Mouse (Mus musculus): Measurements from ENCODE around the gene Rcsd1.

The Rcsd1 gene

DNA sequence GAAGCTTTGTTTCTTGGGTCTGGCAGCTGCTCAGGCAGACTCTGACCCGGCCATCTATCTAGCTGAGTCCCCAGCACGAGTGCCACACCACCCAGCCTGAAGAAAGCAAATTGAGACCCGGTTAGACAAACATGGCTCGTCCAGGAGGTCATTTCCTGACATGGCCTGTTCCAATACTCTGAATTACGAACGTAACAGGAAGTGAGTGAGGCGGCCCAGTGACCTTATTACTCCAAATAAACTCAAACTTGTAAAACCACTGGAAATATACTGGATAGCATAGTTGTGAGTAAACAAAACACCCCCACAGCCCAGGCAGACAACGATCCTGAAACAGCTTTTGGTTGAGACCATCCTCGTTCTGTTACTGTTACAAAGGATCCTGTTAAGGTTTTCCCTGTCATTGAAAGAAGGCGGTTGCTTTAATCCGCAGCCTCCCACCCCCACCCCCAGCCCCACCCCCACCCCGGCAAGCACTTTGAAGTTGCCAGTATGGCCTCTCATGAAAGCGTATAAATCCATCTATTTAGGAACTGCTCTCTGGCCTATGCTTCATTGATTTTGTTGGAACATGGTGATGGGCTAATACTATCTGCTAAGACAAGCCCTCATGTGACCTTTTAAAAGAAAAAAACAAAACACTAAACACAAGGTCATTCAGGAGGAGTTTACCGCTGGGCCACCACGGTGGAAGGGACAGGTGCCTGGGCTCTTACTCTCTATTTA lies 92.2 kb downstream of the Rcsd1 start:
- DNase-seq, result no peak

DNA sequence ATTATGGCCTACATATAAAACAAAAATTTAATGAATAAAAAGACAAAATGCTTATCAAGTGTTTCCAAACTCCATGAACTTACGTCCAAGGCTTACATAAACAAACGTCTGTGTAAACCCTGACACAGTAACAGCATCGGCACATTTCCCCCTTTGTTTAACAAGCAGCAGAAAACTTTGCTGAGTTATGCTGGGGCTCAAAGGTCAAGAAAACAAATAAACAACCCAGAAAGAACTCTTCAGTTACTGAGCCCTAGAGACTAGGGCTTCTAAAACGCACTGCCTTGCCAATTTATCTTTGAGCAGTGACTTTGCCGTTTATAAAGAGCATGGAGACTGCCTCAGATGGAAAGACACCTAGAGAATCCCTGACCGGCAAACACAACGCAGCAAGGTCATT lies 92.9 kb downstream of the Rcsd1 start:
- no peak for DNase-seq

DNA sequence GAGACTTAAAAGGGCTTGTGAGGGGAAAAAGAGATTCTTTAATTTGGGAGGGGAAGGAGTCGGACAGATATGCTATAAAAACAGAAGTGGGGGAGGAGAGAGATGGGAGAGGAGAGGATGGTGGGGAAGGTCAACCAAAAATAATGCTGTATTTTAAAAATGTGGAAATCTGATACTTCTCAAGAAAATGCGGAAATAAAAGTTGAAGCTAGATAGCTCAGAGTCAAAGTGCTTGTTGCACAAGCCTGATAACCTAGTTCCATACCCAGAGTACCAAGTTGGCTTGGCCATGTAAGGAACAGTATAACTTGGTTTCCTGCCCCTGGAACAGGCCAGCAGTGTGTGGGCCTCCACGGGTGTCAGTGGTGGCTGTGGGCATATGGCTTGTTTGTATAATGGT lies 94.8 kb downstream of the Rcsd1 start:
- no peak for DNase-seq

- no peak for DNase-seq
Observed at GRCm38 (mm10) chr1:165613926-165614325, 95.6 kb downstream of the Rcsd1 start.

GRCm38 (mm10) chr1:165612714-165613113 lies 96.8 kb downstream of the Rcsd1 start:
- DNase-seq, result no peak

GRCm38 (mm10) chr1:165610321-165610999 lies 99.1 kb downstream of the Rcsd1 start:
- DNase-seq, result no peak

- DNase-seq, result no peak
Observed at GRCm38 (mm10) chr1:165609495-165610320, 99.8 kb downstream of the Rcsd1 start.

DNA sequence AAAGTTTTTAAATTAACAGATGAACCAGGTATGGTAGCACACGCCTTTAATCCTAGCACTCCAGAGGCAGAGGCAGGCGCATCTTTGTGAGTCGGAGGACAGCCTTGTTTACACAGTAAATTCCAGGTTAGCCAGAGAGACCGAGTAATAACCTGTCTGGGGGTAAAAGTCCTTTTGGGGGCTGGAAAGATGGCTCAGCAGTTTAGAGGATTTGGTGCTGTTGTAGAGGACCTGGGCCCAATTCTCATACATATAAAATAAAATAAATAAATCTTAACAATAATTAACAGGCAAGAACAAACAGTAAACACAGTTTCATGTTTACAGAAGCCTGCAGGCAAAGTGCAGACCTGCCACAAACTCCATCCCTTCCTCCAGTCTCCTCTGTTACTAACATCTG lies 100.7 kb downstream of the Rcsd1 start:
- DNase-seq, result no peak

- DNase-seq, result no peak
Observed at GRCm38 (mm10) chr1:165605774-165606173, 103.8 kb downstream of the Rcsd1 start.

DNA sequence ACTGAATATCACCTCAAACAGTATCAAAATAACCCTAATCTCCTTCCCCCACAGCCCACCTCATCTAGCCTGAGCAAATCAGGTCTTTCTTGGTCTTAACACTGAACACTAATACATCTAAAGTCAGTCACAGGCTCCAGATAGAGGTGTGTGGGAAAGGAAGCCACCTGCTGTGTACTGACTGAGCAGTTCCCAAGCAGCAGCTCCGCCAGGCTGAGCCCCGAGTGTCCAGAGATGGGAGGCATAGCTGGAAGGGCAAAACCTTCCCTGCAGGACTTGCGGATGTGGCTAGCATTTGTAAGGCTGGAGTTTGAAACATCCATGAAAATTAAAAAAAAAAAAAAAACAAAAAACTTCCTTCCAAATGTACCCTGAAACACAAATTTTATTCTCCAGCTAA lies 104.4 kb downstream of the Rcsd1 start:
- no peak for DNase-seq

DNA sequence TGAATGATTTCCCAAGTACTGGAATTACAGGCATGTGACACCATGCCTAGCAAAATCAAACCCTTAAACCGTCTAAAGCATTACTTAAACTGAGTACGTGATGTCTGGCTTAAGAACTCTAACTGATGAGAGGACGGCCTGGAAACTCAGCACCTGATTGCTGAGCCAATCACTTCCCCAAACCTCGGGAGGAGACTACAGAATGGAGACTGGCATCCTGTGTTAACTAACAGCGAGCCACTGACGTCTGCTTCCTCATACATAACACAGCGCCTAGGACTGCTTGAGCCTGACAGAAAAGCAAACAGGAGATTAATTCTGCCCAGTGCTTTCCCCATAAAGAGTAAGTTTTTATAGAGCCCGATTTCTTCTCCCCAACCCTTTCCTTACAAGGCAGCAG lies 105.4 kb downstream of the Rcsd1 start:
- no peak for DNase-seq

GRCm38 (mm10) chr1:165603218-165603617 lies 106.3 kb downstream of the Rcsd1 start:
- no peak for DNase-seq

DNA sequence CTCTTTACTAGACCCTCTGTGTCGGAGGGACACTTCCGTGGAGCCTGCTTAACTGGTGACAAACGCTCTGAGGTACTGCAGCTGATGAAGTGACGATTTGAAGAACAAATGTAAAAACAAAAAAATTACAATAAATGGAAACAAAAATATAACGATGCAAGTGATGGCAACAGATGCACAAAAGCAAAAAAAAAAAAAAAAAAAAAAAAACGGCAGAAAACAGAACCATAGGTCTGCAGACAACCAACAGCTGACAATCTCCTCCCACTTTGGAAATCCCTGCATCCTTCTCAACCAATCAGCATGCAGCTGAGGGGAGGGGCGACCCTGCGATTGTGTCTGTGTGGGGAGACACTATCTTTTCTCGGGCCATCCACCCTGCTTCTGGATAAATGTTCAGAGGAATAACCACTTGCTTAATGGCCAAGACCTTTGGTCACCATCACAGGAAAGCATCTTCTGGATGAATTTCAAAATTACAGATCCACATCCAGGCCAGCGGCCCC lies 107.7 kb downstream of the Rcsd1 start:
- no peak for DNase-seq
